Mouse (Mus musculus) megakaryocyte, embryonic 14.5 days (primary cell): ENCODE measurements around the gene Pacrg. TPM values are rescaled to one million over a fixed set of nuclear protein-coding genes. Genes with fewer than 3 reads are reported as not detected.

Source experiments
- H3K27me3 ChIP-seq: replicated peaks from 2 replicates; pipeline ENCODE3; 2012; ENCODE audit warnings: inconsistent platforms
- H3K36me3 ChIP-seq: replicated peaks from 2 replicates; pipeline ENCODE3; 2012; ENCODE audit warnings: low read length, inconsistent platforms, mixed read lengths
- H3K4me1 ChIP-seq: 2 replicates; pipeline ENCODE4 v1.6.1; 2012; ENCODE audit warnings: inconsistent platforms
- H3K4me3 ChIP-seq: replicated peaks from 2 replicates; pipeline ENCODE3; 2012; ENCODE audit warnings: moderate library complexity, mild to moderate bottlenecking, inconsistent platforms
- H3K9me3 ChIP-seq: 2 replicates; pipeline ENCODE4 v1.6.1; 2012; ENCODE audit warnings: inconsistent platforms
- FLI1 ChIP-seq: IDR thresholded peaks from 2 replicates; pipeline ENCODE4 v1.6.1; 2012; ENCODE audit warnings: low read length, inconsistent platforms, mixed read lengths
- GATA1 ChIP-seq: IDR thresholded peaks from 3 replicates; pipeline ENCODE4 v1.6.1; 2012; ENCODE audit warnings: mixed read lengths, low read length, inconsistent platforms, borderline replicate concordance
- polyA plus RNA-seq: library from polyadenylated mRNA; stranded (reverse); fragments of >175 nt; gene quantifications from 2 replicates; pipeline ENCODE4 v1.2.3, GENCODE M21; 2012; ENCODE audit warnings: low replicate concordance; ENCODE audit not compliant: insufficient read depth

Gene Pacrg
- polyA plus RNA-seq, 1 experiment = 0.10 TPM

GRCm38 (mm10) chr17:10365501-10366482 is 474.3 kb downstream of the Pacrg start:
- no peaks in the 10 kb centered on the region for H3K27me3 ChIP-seq
- H3K9me3 ChIP-seq = peaks cover 3% of the 10 kb centered on the region; the same call in 1 of the 2 replicates
- H3K4me1 ChIP-seq = peaks cover 18% of the 10 kb centered on the region
- H3K4me3 ChIP-seq = no peak overlapping the region
- H3K36me3 ChIP-seq = no peaks in the 10 kb centered on the region
- TF ChIP-seq FLI1 (no peak), GATA1 (no peak)

GRCm38 (mm10) chr17:10363151-10363550 is 477.0 kb downstream of the Pacrg start:
- peaks cover 9% of the 10 kb centered on the region; the same call in 1 of the 2 replicates for H3K9me3 ChIP-seq
- H3K4me3 ChIP-seq = no peak overlapping the region
- peaks cover 11% of the 10 kb centered on the region for H3K4me1 ChIP-seq
- no peak for TF ChIP-seq GATA1
- TF ChIP-seq FLI1 = no peak
- H3K36me3 ChIP-seq = no peaks in the 10 kb centered on the region
- no peaks in the 10 kb centered on the region for H3K27me3 ChIP-seq

DNA sequence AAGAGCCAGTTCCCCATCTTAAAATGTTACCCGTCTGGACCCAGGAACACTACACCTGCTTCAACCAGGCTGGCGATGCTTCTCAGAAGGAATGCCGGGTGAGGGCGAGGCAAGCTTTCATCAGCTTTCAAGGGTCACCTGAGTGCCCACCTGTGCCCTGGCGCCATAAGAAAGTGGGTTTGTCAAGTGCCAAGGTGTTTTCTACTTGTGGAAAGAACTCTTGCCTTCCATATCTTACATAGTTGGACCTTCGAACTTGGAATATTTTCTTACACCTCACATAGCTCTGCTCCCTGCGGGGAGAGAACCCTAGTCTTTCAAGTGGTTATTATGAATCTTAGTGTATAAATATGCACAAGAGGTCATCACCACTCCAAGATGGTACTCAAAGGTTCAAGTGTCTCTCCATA is 478.2 kb downstream of the Pacrg start:
- Histone ChIP-seq H3K36me3 (no peaks in the 10 kb centered on the region), H3K9me3 (peaks cover 9% of the 10 kb centered on the region; the same call in 1 of the 2 replicates), H3K27me3 (no peaks in the 10 kb centered on the region), H3K4me3 (no peak overlapping the region), H3K4me1 (peaks cover 4% of the 10 kb centered on the region)
- no peak for TF ChIP-seq FLI1

DNA sequence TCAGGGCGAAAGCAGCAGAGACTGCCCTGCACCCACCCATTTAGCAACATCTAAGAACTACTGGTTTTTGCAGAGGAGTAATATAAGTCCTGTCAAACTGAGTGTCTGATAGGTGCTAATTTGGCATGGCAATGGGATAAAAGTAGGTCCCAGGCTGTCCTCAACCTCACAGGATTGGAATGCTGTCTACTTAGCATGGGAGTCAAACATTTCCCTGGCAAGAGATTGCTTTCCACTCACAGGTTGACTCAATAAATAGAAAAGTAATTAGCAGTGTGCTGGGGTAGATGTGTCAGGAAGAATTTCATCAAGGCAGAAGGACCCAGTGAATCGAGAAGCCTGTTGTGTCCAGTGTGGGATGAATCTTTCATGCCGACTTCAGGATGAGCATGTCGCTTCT is 479.4 kb downstream of the Pacrg start:
- H3K36me3 ChIP-seq = no peaks in the 10 kb centered on the region
- TF ChIP-seq GATA1 (no peak), FLI1 (no peak)
- H3K4me3 ChIP-seq = no peak overlapping the region
- peaks cover 9% of the 10 kb centered on the region; the same call in 1 of the 2 replicates for H3K9me3 ChIP-seq
- H3K4me1 ChIP-seq = no peaks in the 10 kb centered on the region
- no peaks in the 10 kb centered on the region for H3K27me3 ChIP-seq

- Histone ChIP-seq H3K9me3 (0 out of 2 replicates have a peak, but pooled peaks cover 6% of the 10 kb centered on the region), H3K4me1 (no peaks in the 10 kb centered on the region), H3K4me3 (no peak overlapping the region), H3K36me3 (no peaks in the 10 kb centered on the region), H3K27me3 (no peaks in the 10 kb centered on the region)
- TF ChIP-seq GATA1 = no peak
- no peak for TF ChIP-seq FLI1
Measured at GRCm38 (mm10) chr17:10359466-10359865, 480.6 kb downstream of the Pacrg start.

DNA sequence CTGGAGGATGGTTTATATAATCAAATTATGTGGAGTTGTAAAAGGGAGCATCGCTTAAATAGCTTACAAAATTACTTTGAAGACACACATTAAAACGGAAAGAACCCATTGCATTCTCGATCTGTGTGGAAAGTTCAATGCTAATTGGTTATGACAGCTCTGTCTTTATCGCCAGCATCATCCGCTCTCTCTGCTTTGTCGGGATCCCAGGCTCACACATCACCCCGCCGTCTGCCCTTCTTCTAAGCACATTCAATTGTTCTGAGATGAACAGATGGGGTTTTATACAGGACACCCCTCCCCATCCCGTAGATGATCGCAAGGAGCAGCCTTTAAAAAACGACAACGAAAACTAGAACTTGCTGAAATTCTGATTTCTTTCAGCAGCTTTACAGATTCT is 482.8 kb downstream of the Pacrg start:
- Histone ChIP-seq H3K9me3 (peaks cover 12% of the 10 kb centered on the region; the same call in 1 of the 2 replicates), H3K4me3 (no peak overlapping the region), H3K27me3 (no peaks in the 10 kb centered on the region), H3K36me3 (no peaks in the 10 kb centered on the region), H3K4me1 (no peaks in the 10 kb centered on the region)
- TF ChIP-seq GATA1 (no peak), FLI1 (no peak)

GRCm38 (mm10) chr17:10356294-10356693 is 483.8 kb downstream of the Pacrg start:
- H3K4me1 ChIP-seq = no peaks in the 10 kb centered on the region
- peaks cover 12% of the 10 kb centered on the region; the same call in 1 of the 2 replicates for H3K9me3 ChIP-seq
- H3K4me3 ChIP-seq = no peak overlapping the region
- no peaks in the 10 kb centered on the region for H3K27me3 ChIP-seq
- TF ChIP-seq GATA1 (no peak), FLI1 (no peak)
- H3K36me3 ChIP-seq = no peaks in the 10 kb centered on the region

- Histone ChIP-seq H3K27me3 (no peaks in the 10 kb centered on the region), H3K36me3 (no peaks in the 10 kb centered on the region), H3K9me3 (peaks cover 12% of the 10 kb centered on the region; the same call in 1 of the 2 replicates), H3K4me1 (no peaks in the 10 kb centered on the region), H3K4me3 (no peak overlapping the region)
- TF ChIP-seq FLI1 (no peak), GATA1 (no peak)
Measured at GRCm38 (mm10) chr17:10355746-10356145, 484.4 kb downstream of the Pacrg start.

Other genes starting within 250 kb of the Pacrg start
- gene Prkn, start 73 bp upstream of the Pacrg start, polyA plus RNA-seq = 1.00 TPM in 1 of 2 replicates, not detected in the other